Mouse (Mus musculus): ENCODE measurements around the gene Car10. TPM values are rescaled to one million over a fixed set of nuclear protein-coding genes. Genes with fewer than 3 reads are reported as not detected.

The Car10 gene
- polyA plus RNA-seq, 1 experiment from 2014 or later: 3.6 TPM

- no peaks in the 10 kb centered on the region for H3K27me3 ChIP-seq (ENCODE audit: control insufficient read depth, insufficient read depth, low read length)
- H3K4me2 ChIP-seq (ENCODE audit: low read depth): no peak overlapping the region
- H3K36me3 ChIP-seq (ENCODE audit: control insufficient read depth, insufficient read depth, low read length): no peaks in the 10 kb centered on the region
- H3K4me3 ChIP-seq (ENCODE audit: low read depth, low read length): no peak overlapping the region
- ATAC-seq (ENCODE audit: insufficient read depth, low FRiP score, low TSS enrichment) (no peak), DNase-seq (ENCODE audit: low spot score) (no peak)
- H3K9me3 ChIP-seq (ENCODE audit: control insufficient read depth, low read length): no peaks in the 10 kb centered on the region
- H3K27ac ChIP-seq (ENCODE audit: low read depth, low read length): no peak overlapping the region
- H3K4me1 ChIP-seq (ENCODE audit: control insufficient read depth, insufficient read depth, low read length): no peaks in the 10 kb centered on the region
- 53% methylated on average over 7 of the region's 7 CpGs for WGBS
- no peak overlapping the region for H3K9ac ChIP-seq (ENCODE audit: low read length)
Measured at GRCm38 (mm10) chr11:93608716-93609115, 510.9 kb downstream of the Car10 start.

GRCm38 (mm10) chr11:93612071-93612470, 514.2 kb downstream of the Car10 start:
- Histone ChIP-seq H3K36me3 (ENCODE audit: control insufficient read depth, insufficient read depth, low read length) (no peaks in the 10 kb centered on the region), H3K27ac (ENCODE audit: low read depth, low read length) (no peak overlapping the region), H3K4me3 (ENCODE audit: low read depth, low read length) (no peak overlapping the region), H3K4me2 (ENCODE audit: low read depth) (no peak overlapping the region), H3K9ac (ENCODE audit: low read length) (no peak overlapping the region), H3K27me3 (ENCODE audit: control insufficient read depth, insufficient read depth, low read length) (no peaks in the 10 kb centered on the region), H3K4me1 (ENCODE audit: control insufficient read depth, insufficient read depth, low read length) (no peaks in the 10 kb centered on the region), H3K9me3 (ENCODE audit: control insufficient read depth, low read length) (no peaks in the 10 kb centered on the region)
- WGBS: 93% methylated on average over 4 of the region's 4 CpGs
- DNase-seq (ENCODE audit: low spot score): no peak
- no peak for ATAC-seq (ENCODE audit: insufficient read depth, low FRiP score, low TSS enrichment)

DNA sequence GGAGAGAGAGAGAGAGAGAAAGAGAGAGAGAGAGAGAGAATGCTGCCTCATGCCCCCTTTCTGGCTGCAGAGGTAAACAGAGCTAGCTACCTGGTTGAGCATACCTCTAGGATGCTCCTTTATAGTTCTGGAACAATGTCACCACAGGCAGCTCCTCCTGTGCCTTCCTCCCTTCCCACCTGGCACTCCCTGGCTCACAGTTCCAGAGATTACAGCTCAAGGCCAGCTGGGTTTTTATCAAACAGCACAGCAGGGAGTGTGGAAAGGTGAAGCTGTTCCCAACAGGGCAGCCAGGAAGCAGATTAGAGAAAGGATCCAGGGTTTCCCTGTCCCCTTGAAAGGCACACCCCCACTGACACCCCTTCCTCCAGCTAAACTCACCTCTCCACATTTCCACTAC, 517.0 kb downstream of the Car10 start:
- H3K4me3 ChIP-seq (ENCODE audit: low read depth, low read length): no peak overlapping the region
- no peak overlapping the region for H3K9ac ChIP-seq (ENCODE audit: low read length)
- H3K4me1 ChIP-seq (ENCODE audit: control insufficient read depth, insufficient read depth, low read length): no peaks in the 10 kb centered on the region
- no peak for ATAC-seq (ENCODE audit: insufficient read depth, low FRiP score, low TSS enrichment)
- no peak overlapping the region for H3K27ac ChIP-seq (ENCODE audit: low read depth, low read length)
- H3K9me3 ChIP-seq (ENCODE audit: control insufficient read depth, low read length): no peaks in the 10 kb centered on the region
- H3K4me2 ChIP-seq (ENCODE audit: low read depth): no peak overlapping the region
- H3K36me3 ChIP-seq (ENCODE audit: control insufficient read depth, insufficient read depth, low read length): no peaks in the 10 kb centered on the region
- no peaks in the 10 kb centered on the region for H3K27me3 ChIP-seq (ENCODE audit: control insufficient read depth, insufficient read depth, low read length)
- DNase-seq (ENCODE audit: low spot score): no peak

- no peaks in the 10 kb centered on the region for H3K4me1 ChIP-seq (ENCODE audit: control insufficient read depth, insufficient read depth, low read length)
- H3K4me3 ChIP-seq (ENCODE audit: low read depth, low read length): no peak overlapping the region
- DNase-seq (ENCODE audit: low spot score) (no peak), ATAC-seq (ENCODE audit: insufficient read depth, low FRiP score, low TSS enrichment) (no peak)
- no peaks in the 10 kb centered on the region for H3K9me3 ChIP-seq (ENCODE audit: control insufficient read depth, low read length)
- no peak overlapping the region for H3K4me2 ChIP-seq (ENCODE audit: low read depth)
- no peak overlapping the region for H3K27ac ChIP-seq (ENCODE audit: low read depth, low read length)
- H3K36me3 ChIP-seq (ENCODE audit: control insufficient read depth, insufficient read depth, low read length): no peaks in the 10 kb centered on the region
- no peak overlapping the region for H3K9ac ChIP-seq (ENCODE audit: low read length)
- WGBS: 84% methylated on average over 5 of the region's 5 CpGs
- no peaks in the 10 kb centered on the region for H3K27me3 ChIP-seq (ENCODE audit: control insufficient read depth, insufficient read depth, low read length)
Measured at GRCm38 (mm10) chr11:93623605-93624004, 525.8 kb downstream of the Car10 start.

GRCm38 (mm10) chr11:93639410-93639809, 541.6 kb downstream of the Car10 start:
- Histone ChIP-seq H3K4me1 (ENCODE audit: control insufficient read depth, insufficient read depth, low read length) (no peaks in the 10 kb centered on the region), H3K9ac (ENCODE audit: low read length) (no peak overlapping the region), H3K27ac (ENCODE audit: low read depth, low read length) (no peak overlapping the region), H3K36me3 (ENCODE audit: control insufficient read depth, insufficient read depth, low read length) (no peaks in the 10 kb centered on the region), H3K4me2 (ENCODE audit: low read depth) (no peak overlapping the region), H3K27me3 (ENCODE audit: control insufficient read depth, insufficient read depth, low read length) (no peaks in the 10 kb centered on the region), H3K4me3 (ENCODE audit: low read depth, low read length) (no peak overlapping the region), H3K9me3 (ENCODE audit: control insufficient read depth, low read length) (no peaks in the 10 kb centered on the region)
- 81% methylated on average over 3 of the region's 3 CpGs for WGBS
- no peak for ATAC-seq (ENCODE audit: insufficient read depth, low FRiP score, low TSS enrichment)
- no peak for DNase-seq (ENCODE audit: low spot score)

DNA sequence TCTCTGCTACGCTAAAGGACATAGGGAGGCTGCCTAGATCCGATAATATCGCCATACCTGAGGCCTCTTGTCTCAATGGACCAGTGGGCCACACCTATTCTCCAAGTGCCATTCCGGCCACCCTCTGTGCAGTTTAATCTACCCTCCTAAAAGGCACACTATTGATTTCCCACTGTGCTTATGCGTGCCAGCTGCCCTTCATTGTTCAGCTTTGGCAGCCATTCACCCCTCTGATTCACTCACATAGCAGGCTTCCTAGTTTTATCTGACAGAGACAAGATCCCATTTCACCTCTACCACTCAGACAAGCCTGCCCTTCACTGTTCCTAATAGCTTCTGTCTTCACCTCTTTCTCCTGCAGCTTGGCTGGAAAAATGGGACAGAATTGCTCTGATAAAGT, 543.1 kb downstream of the Car10 start:
- Histone ChIP-seq H3K9ac (ENCODE audit: low read length) (no peak overlapping the region), H3K4me3 (ENCODE audit: low read depth, low read length) (no peak overlapping the region), H3K27ac (ENCODE audit: low read depth, low read length) (no peak overlapping the region), H3K4me2 (ENCODE audit: low read depth) (no peak overlapping the region), H3K9me3 (ENCODE audit: control insufficient read depth, low read length) (no peaks in the 10 kb centered on the region), H3K4me1 (ENCODE audit: control insufficient read depth, insufficient read depth, low read length) (no peaks in the 10 kb centered on the region), H3K27me3 (ENCODE audit: control insufficient read depth, insufficient read depth, low read length) (no peaks in the 10 kb centered on the region), H3K36me3 (ENCODE audit: control insufficient read depth, insufficient read depth, low read length) (no peaks in the 10 kb centered on the region)
- DNase-seq (ENCODE audit: low spot score): no peak
- WGBS: 70% methylated on average over 5 of the region's 5 CpGs
- ATAC-seq (ENCODE audit: insufficient read depth, low FRiP score, low TSS enrichment): no peak

DNA sequence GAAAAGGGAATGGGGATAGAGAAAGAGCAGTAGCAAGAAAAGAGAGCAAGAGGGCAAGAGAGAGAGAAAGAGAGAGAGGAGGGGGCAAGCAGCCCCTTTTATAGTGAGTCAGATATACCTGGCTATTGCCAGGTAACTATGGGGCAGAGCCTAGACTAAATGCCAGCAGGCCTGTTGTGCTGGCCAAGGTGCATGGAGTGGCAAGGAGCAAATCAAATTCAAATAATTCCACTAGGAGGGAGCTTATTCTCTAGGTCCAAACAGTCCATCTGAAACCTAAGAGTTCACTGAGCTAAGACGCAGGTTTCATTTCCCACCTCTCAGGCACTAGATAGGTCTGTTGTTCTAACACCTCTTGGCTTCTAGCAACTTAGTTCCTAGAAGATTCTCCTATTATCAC, 544.5 kb downstream of the Car10 start:
- Histone ChIP-seq H3K9me3 (ENCODE audit: control insufficient read depth, low read length) (no peaks in the 10 kb centered on the region), H3K27ac (ENCODE audit: low read depth, low read length) (no peak overlapping the region), H3K36me3 (ENCODE audit: control insufficient read depth, insufficient read depth, low read length) (no peaks in the 10 kb centered on the region), H3K27me3 (ENCODE audit: control insufficient read depth, insufficient read depth, low read length) (no peaks in the 10 kb centered on the region), H3K9ac (ENCODE audit: low read length) (no peak overlapping the region), H3K4me2 (ENCODE audit: low read depth) (no peak overlapping the region), H3K4me3 (ENCODE audit: low read depth, low read length) (no peak overlapping the region), H3K4me1 (ENCODE audit: control insufficient read depth, insufficient read depth, low read length) (no peaks in the 10 kb centered on the region)
- WGBS: 88% methylated on average over 1 of the region's 1 CpGs
- no peak for ATAC-seq (ENCODE audit: insufficient read depth, low FRiP score, low TSS enrichment)
- no peak for DNase-seq (ENCODE audit: low spot score)

DNA sequence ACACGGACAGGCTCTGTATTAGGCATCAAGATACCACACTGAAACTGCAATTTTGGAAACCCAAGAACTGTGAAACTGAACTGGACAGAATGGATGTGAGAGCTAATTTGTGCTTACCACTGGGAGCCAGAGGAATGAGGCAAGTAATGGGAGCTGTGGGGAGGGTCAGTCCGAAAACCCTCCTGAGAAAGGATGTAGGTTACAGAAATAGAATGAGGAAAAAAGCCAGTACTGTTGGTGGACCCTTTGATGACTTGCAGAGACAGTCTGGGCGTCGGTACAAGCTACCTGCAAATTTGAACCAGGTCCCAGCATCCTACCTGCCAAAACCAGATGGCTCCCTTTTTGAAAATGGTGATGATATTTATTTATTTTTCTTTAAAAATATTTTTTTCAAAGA, 545.2 kb downstream of the Car10 start:
- WGBS: 86% methylated on average over 4 of the region's 4 CpGs
- DNase-seq (ENCODE audit: low spot score) (no peak), ATAC-seq (ENCODE audit: insufficient read depth, low FRiP score, low TSS enrichment) (no peak)
- Histone ChIP-seq H3K4me3 (ENCODE audit: low read depth, low read length) (no peak overlapping the region), H3K4me1 (ENCODE audit: control insufficient read depth, insufficient read depth, low read length) (no peaks in the 10 kb centered on the region), H3K27ac (ENCODE audit: low read depth, low read length) (no peak overlapping the region), H3K4me2 (ENCODE audit: low read depth) (no peak overlapping the region), H3K27me3 (ENCODE audit: control insufficient read depth, insufficient read depth, low read length) (no peaks in the 10 kb centered on the region), H3K9ac (ENCODE audit: low read length) (no peak overlapping the region), H3K36me3 (ENCODE audit: control insufficient read depth, insufficient read depth, low read length) (no peaks in the 10 kb centered on the region), H3K9me3 (ENCODE audit: control insufficient read depth, low read length) (no peaks in the 10 kb centered on the region)

DNA sequence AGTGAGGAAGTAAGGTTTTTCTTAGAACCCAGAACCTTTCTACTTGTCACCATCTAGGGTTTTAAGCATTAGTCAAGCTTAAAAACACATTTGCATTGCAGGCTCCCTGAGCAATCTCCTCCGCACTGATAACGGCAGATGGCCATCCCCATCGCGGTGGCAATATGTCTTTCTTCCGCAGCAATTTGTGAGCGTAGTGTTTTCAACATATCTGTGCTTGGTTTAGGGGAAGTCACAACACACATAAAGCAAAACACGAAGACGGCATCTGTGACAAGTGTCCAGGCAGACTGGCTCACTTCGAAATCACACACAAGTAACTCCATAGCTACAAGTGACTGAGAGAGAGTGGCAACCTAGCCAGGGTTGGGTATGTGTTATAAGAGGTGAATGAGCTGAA, 545.6 kb downstream of the Car10 start:
- H3K9me3 ChIP-seq (ENCODE audit: control insufficient read depth, low read length): no peaks in the 10 kb centered on the region
- H3K4me1 ChIP-seq (ENCODE audit: control insufficient read depth, insufficient read depth, low read length): no peaks in the 10 kb centered on the region
- no peaks in the 10 kb centered on the region for H3K27me3 ChIP-seq (ENCODE audit: control insufficient read depth, insufficient read depth, low read length)
- ATAC-seq (ENCODE audit: insufficient read depth, low FRiP score, low TSS enrichment) (no peak), DNase-seq (ENCODE audit: low spot score) (no peak)
- 93% methylated on average over 9 of the region's 9 CpGs for WGBS
- no peak overlapping the region for H3K27ac ChIP-seq (ENCODE audit: low read depth, low read length)
- H3K36me3 ChIP-seq (ENCODE audit: control insufficient read depth, insufficient read depth, low read length): no peaks in the 10 kb centered on the region
- no peak overlapping the region for H3K9ac ChIP-seq (ENCODE audit: low read length)
- H3K4me2 ChIP-seq (ENCODE audit: low read depth): no peak overlapping the region
- H3K4me3 ChIP-seq (ENCODE audit: low read depth, low read length): no peak overlapping the region
